Mouse (Mus musculus) testis, adult 2 months (tissue): ENCODE measurements around the gene Zbtb39.

Experiments
- CTCF ChIP-seq: fragments of 200-500 bp; IDR thresholded peaks from 2 replicates; pipeline ENCODE4 v1.5.1; 2012; ENCODE audit warnings: low read depth, mild to moderate bottlenecking, inconsistent platforms, low read length, moderate library complexity; ENCODE audit not compliant: control insufficient read depth, insufficient read depth, insufficient replicate concordance
- POLR2A ChIP-seq: fragments of 200-500 bp; IDR thresholded peaks from 2 replicates; pipeline ENCODE4 v1.6.1; 2012; ENCODE audit warnings: low read depth, mild to moderate bottlenecking, inconsistent platforms, low read length, moderate library complexity; ENCODE audit not compliant: control insufficient read depth

- TF ChIP-seq POLR2A (no peak), CTCF (no peak)
Measured at GRCm38 (mm10) chr10:127739661-127740161, 373 bp downstream of the Zbtb39 start.
